Mouse (Mus musculus) embryo, embryonic 9.5 days (tissue): ENCODE measurements at regions not wholly inside any gene's neighbourhood (a gene's known extent, or its start where the extent isn't known, plus 50 kb on each side); places are given as distances from the start of the nearest gene placed in this dataset.

Source experiments
- DNase-seq: peaks from one replicate; pipeline ENCODE4 v3.0.0-alpha.2; 2017; ENCODE audit errors: extremely low spot score

DNA sequence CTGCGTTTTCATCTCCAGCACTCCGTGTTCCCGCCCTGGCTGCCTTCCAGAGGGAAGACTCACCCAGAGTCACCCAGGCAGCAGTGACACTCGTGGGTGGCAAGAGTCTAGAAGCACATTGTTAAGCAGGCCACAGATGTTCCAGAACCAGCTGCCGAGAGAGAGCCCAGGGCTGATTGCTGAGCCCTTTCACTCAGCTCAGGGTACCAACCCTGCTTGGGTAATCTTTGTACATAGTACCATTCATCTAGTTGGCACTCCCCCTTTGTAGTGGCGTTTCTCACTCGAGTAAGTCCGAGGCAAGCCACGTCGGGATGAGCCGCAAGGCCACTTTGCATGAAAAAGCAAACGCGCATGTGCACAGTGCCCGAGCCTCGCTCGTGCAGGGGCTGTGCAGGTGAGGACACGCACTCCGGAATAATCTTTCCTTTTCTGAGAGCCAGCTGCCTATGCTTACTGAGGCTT is 156.9 kb downstream of the Zfp281 start:
- DNase-seq: no peak

DNA sequence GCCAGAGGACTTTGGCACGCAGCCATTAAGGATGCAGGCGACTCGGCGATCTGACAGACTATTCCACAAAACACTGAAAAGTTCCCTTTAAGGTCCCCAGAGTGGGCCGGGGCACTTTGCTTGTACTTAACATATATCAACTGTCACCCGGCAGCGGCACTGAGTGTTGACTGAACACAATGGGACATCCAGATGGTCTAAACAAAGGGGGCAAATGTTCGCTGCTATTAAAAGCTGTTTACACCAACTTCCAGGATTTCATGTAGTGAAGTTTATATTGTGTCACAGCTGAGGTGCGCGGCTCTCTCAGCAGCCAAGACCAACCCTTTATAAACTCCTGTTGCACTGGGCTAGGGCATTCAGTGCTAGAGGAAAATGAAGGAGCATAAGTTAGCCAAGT is 157.6 kb downstream of the Zfp281 start:
- DNase-seq: peak; percentile 34

DNA sequence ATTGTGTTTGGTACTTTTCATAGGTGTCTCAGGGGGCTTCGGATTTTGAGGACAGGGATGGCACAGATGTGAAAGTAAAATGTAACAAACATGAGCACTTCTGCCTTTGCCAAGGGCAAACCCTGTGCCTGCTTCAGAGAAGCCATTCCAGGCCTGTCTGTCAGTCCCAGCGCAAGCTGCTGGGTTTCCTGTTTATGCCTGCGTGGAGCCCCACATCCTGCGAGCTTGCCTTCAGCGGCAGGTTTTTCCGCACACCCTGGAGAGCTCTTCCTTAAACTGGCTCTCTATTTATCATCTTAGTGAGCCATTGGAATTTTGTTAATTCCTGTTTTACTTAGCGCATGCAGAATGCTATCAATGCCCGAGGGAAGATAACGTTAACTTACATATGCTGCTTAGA is 159.5 kb downstream of the Zfp281 start:
- DNase-seq: no peak

DNA sequence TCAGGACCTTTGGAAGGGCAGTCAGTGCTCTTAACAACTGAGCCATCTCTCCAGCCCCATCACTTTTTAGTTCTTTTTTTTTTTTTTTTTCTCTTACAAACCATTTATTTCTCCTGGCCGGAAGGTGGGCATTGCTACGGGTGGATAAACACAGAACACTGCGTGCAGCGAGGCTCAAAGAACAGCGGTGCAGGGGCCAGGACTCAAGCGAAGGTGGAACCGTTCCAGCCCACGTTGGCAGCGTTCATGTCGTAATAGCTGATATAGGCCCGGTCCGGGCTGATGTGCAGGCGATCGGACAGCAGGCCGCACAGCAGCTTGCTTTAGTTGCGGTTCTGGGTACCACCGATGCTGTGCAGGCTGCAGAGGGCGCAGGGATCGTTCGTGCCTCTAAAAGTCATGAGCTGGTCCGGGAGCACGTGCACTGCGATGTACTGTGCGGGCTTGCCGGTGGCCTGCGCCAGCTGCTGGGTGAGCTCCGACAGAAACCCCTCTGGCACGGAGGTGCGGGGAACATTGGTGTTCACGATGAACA is 164.3 kb downstream of the Zfp281 start:
- DNase-seq: no peak

DNA sequence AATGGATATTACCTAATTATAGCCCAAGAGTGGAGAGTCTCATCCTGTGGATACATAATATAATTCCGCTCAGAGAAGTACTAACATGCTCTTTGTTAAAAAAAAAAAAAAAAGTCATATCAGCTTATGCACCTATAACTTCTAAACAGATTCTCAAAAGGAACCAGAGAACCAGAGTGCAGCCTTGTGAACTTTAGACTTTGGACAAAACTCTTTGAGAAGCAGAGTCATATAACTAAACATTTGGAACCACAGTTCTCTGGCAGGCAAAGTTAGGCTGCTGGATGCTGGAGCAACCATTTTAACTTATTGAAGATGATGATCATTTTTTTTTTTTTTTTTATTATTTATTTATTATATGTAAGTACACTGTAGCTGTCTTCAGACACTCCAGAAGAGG is 166.9 kb downstream of the Zfp281 start:
- no peak for DNase-seq
